Mouse (Mus musculus): ENCODE data around the gene Tbc1d17. TPM values are rescaled to one million over a fixed set of nuclear protein-coding genes. Genes with fewer than 3 reads are reported as not detected.

Tbc1d17 gene
- polyA plus RNA-seq, 1 experiment from 2014 or later, result 69.0 TPM

- H3K4me2 ChIP-seq (ENCODE audit: low read depth, severe bottlenecking), result no peak overlapping the region
- H3K9ac ChIP-seq (ENCODE audit: low read length), result no peak overlapping the region
- H3K9me3 ChIP-seq (ENCODE audit: control insufficient read depth, low read length), result no peaks in the 10 kb centered on the region
- no peak overlapping the region for H3K27ac ChIP-seq (replicated peaks; ENCODE audit: low read depth, low read length)
- ATAC-seq (ENCODE audit: insufficient number of reproducible peaks, low FRiP score, low TSS enrichment, low read depth) (no peak), DNase-seq (ENCODE audit: low spot score) (no peak)
- H3K27me3 ChIP-seq (ENCODE audit: control insufficient read depth, insufficient read depth, low read length), result peaks cover 18% of the 10 kb centered on the region
- peaks cover 15% of the 10 kb centered on the region for H3K4me1 ChIP-seq (ENCODE audit: control insufficient read depth, insufficient read depth, low read length)
- H3K4me3 ChIP-seq (ENCODE audit: low read depth, low read length), result no peak overlapping the region
- no peaks in the 10 kb centered on the region; the same call in 1 of the 2 replicates for H3K36me3 ChIP-seq (ENCODE audit: control insufficient read depth, insufficient read depth, low read length)
- 80% methylated on average over 9 of the region's 9 CpGs for WGBS
These were observed 12.3 kb downstream of the Tbc1d17 start for GRCm38 (mm10) chr7:44836423-44837053.

- no peak for ATAC-seq (ENCODE audit: insufficient number of reproducible peaks, low FRiP score, low TSS enrichment, low read depth)
- H3K27ac ChIP-seq (replicated peaks; ENCODE audit: low read depth, low read length), result no peak overlapping the region
- 57% methylated on average over 3 of the region's 3 CpGs for WGBS
These were observed 12.9 kb downstream of the Tbc1d17 start for GRCm38 (mm10) chr7:44836016-44836404.

GRCm38 (mm10) chr7:44835373-44836015 lies 13.4 kb downstream of the Tbc1d17 start:
- Histone ChIP-seq H3K4me1 (ENCODE audit: control insufficient read depth, insufficient read depth, low read length) (peaks cover 15% of the 10 kb centered on the region), H3K9ac (ENCODE audit: low read length) (no peak overlapping the region), H3K4me2 (ENCODE audit: low read depth, severe bottlenecking) (no peak overlapping the region), H3K9me3 (ENCODE audit: control insufficient read depth, low read length) (no peaks in the 10 kb centered on the region), H3K36me3 (ENCODE audit: control insufficient read depth, insufficient read depth, low read length) (peaks cover 8% of the 10 kb centered on the region; the same call in 1 of the 2 replicates), H3K4me3 (ENCODE audit: low read depth, low read length) (no peak overlapping the region), H3K27me3 (ENCODE audit: control insufficient read depth, insufficient read depth, low read length) (peaks cover 14% of the 10 kb centered on the region), H3K27ac (replicated peaks; ENCODE audit: low read depth, low read length) (no peak overlapping the region)
- no peak for ATAC-seq (ENCODE audit: insufficient number of reproducible peaks, low FRiP score, low TSS enrichment, low read depth)
- no peak for DNase-seq (ENCODE audit: low spot score)
- WGBS, result 100% methylated on average over 1 of the region's 1 CpGs

More at GRCm38 (mm10) chr7:44836016-44836404, 12.9 kb downstream of the Tbc1d17 start:
- no peaks in the 10 kb centered on the region for H3K9me3 ChIP-seq (ENCODE audit: control insufficient read depth, low read length)
- H3K27me3 ChIP-seq (ENCODE audit: control insufficient read depth, insufficient read depth, low read length), result peaks cover 18% of the 10 kb centered on the region
- no peak overlapping the region for H3K4me2 ChIP-seq (ENCODE audit: low read depth, severe bottlenecking)
- no peak for DNase-seq (ENCODE audit: low spot score)
- H3K36me3 ChIP-seq (ENCODE audit: control insufficient read depth, insufficient read depth, low read length), result peaks cover 3% of the 10 kb centered on the region; the same call in 1 of the 2 replicates
- peaks cover 15% of the 10 kb centered on the region for H3K4me1 ChIP-seq (ENCODE audit: control insufficient read depth, insufficient read depth, low read length)
- H3K9ac ChIP-seq (ENCODE audit: low read length), result no peak overlapping the region
- H3K4me3 ChIP-seq (ENCODE audit: low read depth, low read length), result no peak overlapping the region

- WGBS, result 78% methylated on average over 4 of the region's 4 CpGs
- no peak for ATAC-seq (ENCODE audit: insufficient number of reproducible peaks, low FRiP score, low TSS enrichment, low read depth)
- DNase-seq (ENCODE audit: low spot score), result no peak
- no peaks in the 10 kb centered on the region for H3K27me3 ChIP-seq (ENCODE audit: control insufficient read depth, insufficient read depth, low read length)
- no peak overlapping the region for H3K4me2 ChIP-seq (ENCODE audit: low read depth, severe bottlenecking)
- no peak overlapping the region for H3K4me3 ChIP-seq (ENCODE audit: low read depth, low read length)
- no peak overlapping the region for H3K27ac ChIP-seq (replicated peaks; ENCODE audit: low read depth, low read length)
- peaks cover 33% of the 10 kb centered on the region for H3K36me3 ChIP-seq (ENCODE audit: control insufficient read depth, insufficient read depth, low read length)
- no peak overlapping the region for H3K9ac ChIP-seq (ENCODE audit: low read length)
- 0 out of 2 replicates have a peak, but pooled peaks cover 4% of the 10 kb centered on the region for H3K4me1 ChIP-seq (ENCODE audit: control insufficient read depth, insufficient read depth, low read length)
- H3K9me3 ChIP-seq (ENCODE audit: control insufficient read depth, low read length), result no peaks in the 10 kb centered on the region
These were observed 16.1 kb downstream of the Tbc1d17 start for GRCm38 (mm10) chr7:44832763-44833162.

- Histone ChIP-seq H3K4me2 (ENCODE audit: low read depth, severe bottlenecking) (no peak overlapping the region), H3K4me3 (ENCODE audit: low read depth, low read length) (no peak overlapping the region), H3K27me3 (ENCODE audit: control insufficient read depth, insufficient read depth, low read length) (no peaks in the 10 kb centered on the region), H3K9me3 (ENCODE audit: control insufficient read depth, low read length) (no peaks in the 10 kb centered on the region), H3K27ac (replicated peaks; ENCODE audit: low read depth, low read length) (no peak overlapping the region), H3K9ac (ENCODE audit: low read length) (no peak overlapping the region), H3K4me1 (ENCODE audit: control insufficient read depth, insufficient read depth, low read length) (no peaks in the 10 kb centered on the region), H3K36me3 (ENCODE audit: control insufficient read depth, insufficient read depth, low read length) (peaks cover 33% of the 10 kb centered on the region)
- no peak for ATAC-seq (ENCODE audit: insufficient number of reproducible peaks, low FRiP score, low TSS enrichment, low read depth)
- WGBS, result 98% methylated on average over 5 of the region's 5 CpGs
- no peak for DNase-seq (ENCODE audit: low spot score)
These were observed 20.2 kb downstream of the Tbc1d17 start for GRCm38 (mm10) chr7:44828706-44829105.

- Histone ChIP-seq H3K4me2 (ENCODE audit: low read depth, severe bottlenecking) (no peak overlapping the region), H3K36me3 (ENCODE audit: control insufficient read depth, insufficient read depth, low read length) (peaks cover 33% of the 10 kb centered on the region), H3K27me3 (ENCODE audit: control insufficient read depth, insufficient read depth, low read length) (no peaks in the 10 kb centered on the region), H3K9ac (ENCODE audit: low read length) (no peak overlapping the region), H3K4me1 (ENCODE audit: control insufficient read depth, insufficient read depth, low read length) (no peaks in the 10 kb centered on the region), H3K4me3 (ENCODE audit: low read depth, low read length) (no peak overlapping the region), H3K9me3 (ENCODE audit: control insufficient read depth, low read length) (no peaks in the 10 kb centered on the region), H3K27ac (replicated peaks; ENCODE audit: low read depth, low read length) (no peak overlapping the region)
- DNase-seq (ENCODE audit: low spot score) (no peak), ATAC-seq (ENCODE audit: insufficient number of reproducible peaks, low FRiP score, low TSS enrichment, low read depth) (no peak)
- WGBS, result 94% methylated on average over 3 of the region's 3 CpGs
These were observed 22.1 kb downstream of the Tbc1d17 start for GRCm38 (mm10) chr7:44826771-44827170.

GRCm38 (mm10) chr7:44824872-44825271 lies 24.0 kb downstream of the Tbc1d17 start:
- no peak overlapping the region for H3K4me2 ChIP-seq (ENCODE audit: low read depth, severe bottlenecking)
- no peaks in the 10 kb centered on the region; the same call in 1 of the 2 replicates for H3K4me1 ChIP-seq (ENCODE audit: control insufficient read depth, insufficient read depth, low read length)
- no peak overlapping the region for H3K9ac ChIP-seq (ENCODE audit: low read length)
- H3K36me3 ChIP-seq (ENCODE audit: control insufficient read depth, insufficient read depth, low read length), result peaks cover 18% of the 10 kb centered on the region
- WGBS, result 30% methylated on average over 3 of the region's 3 CpGs
- DNase-seq (ENCODE audit: low spot score) (peak; percentile 84), ATAC-seq (ENCODE audit: insufficient number of reproducible peaks, low FRiP score, low TSS enrichment, low read depth) (no peak; the same call in 1 of the 2 replicates)
- H3K9me3 ChIP-seq (ENCODE audit: control insufficient read depth, low read length), result no peaks in the 10 kb centered on the region
- no peak overlapping the region for H3K27ac ChIP-seq (replicated peaks; ENCODE audit: low read depth, low read length)
- no peak overlapping the region for H3K4me3 ChIP-seq (ENCODE audit: low read depth, low read length)
- no peaks in the 10 kb centered on the region for H3K27me3 ChIP-seq (ENCODE audit: control insufficient read depth, insufficient read depth, low read length)

GRCm38 (mm10) chr7:44823409-44823808 lies 25.5 kb downstream of the Tbc1d17 start:
- Histone ChIP-seq H3K9me3 (ENCODE audit: control insufficient read depth, low read length) (no peaks in the 10 kb centered on the region), H3K4me3 (ENCODE audit: low read depth, low read length) (no peak overlapping the region), H3K27ac (replicated peaks; ENCODE audit: low read depth, low read length) (no peak overlapping the region), H3K27me3 (ENCODE audit: control insufficient read depth, insufficient read depth, low read length) (no peaks in the 10 kb centered on the region), H3K36me3 (ENCODE audit: control insufficient read depth, insufficient read depth, low read length) (peaks cover 6% of the 10 kb centered on the region), H3K4me2 (ENCODE audit: low read depth, severe bottlenecking) (no peak overlapping the region), H3K9ac (ENCODE audit: low read length) (no peak overlapping the region), H3K4me1 (ENCODE audit: control insufficient read depth, insufficient read depth, low read length) (peaks cover 11% of the 10 kb centered on the region)
- ATAC-seq (ENCODE audit: insufficient number of reproducible peaks, low FRiP score, low TSS enrichment, low read depth) (no peak), DNase-seq (ENCODE audit: low spot score) (no peak)
- 49% methylated on average over 7 of the region's 7 CpGs for WGBS
